Mouse (Mus musculus) right cerebral cortex, postnatal 14 days (tissue): Measurements from ENCODE around the gene Anpep.

Experiments
- DNase-seq: peaks from one replicate; pipeline ENCODE4 v3.0.0; 2022

Anpep gene

GRCm38 (mm10) chr7:79866294-79867000, 5.6 kb upstream of the Anpep start:
- no peak for DNase-seq

- no peak for DNase-seq
Measured at GRCm38 (mm10) chr7:79861794-79862193, 935 bp upstream of the Anpep start.

DNA sequence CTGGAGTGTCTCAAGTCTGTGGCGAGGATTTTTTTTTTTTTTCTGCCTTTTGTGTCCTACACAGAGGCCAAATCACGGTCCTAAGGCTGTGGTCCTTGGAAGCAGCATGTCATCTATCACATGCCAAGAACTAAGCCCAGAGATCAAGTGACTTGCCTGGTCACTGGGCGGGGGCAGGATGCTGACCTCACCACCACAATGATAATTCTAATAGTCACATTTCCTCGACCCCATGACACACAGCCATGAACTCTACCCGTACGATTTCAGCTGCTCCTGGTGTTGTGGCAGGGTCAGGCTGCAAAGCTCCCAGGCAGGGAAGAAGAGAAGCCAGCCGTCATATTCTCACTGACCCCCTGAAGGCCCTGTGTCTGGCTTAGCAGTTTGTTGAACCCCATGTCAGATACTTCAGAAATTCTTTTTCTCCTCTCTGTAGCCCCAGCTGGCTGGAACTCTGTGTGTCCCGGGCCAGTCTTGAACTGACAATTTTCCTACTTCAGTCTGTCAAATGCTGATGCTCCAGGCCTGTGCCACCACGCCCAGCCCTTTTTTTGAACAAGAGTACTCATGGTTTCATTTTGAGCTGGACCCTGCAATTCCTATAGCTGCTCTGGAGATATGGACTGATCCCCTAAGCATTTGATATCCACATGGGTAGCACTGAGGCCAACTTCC, 1.8 kb downstream of the Anpep start:
- no peak for DNase-seq

DNA sequence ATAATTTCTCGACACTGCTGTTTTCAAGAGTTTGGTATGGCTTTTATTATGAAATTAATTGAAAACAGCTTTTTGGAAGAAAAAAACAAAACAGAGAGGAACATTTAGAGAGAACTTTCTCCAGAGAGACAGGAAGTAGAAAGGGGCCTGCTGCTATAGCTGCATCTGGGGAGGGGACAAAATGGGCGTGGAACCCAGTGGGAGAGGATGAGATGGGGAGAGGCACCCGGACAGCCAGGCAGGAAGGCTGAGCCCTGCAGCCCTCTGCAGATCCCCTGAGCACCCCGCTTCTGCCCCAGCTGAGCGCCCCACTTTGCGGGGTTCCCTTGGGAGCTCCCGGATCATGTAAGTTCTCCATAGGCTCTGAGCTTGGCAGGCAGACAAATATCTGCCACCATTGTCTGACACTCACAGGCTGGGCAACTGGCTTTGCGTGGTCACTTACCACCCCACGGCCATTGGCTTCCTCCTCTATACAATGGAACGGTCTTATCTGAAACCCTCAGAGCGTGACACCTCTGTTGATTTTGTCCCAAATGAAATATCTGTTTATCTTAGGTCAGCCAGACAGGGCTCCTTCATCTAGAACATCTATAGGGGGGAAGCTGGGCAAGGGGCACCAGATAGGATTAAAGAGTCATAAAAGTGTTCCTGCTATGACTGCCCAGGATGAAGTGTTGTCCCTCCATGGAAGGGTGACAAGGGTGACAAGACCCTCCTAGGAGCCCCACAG, 2.5 kb downstream of the Anpep start:
- no peak for DNase-seq

DNA sequence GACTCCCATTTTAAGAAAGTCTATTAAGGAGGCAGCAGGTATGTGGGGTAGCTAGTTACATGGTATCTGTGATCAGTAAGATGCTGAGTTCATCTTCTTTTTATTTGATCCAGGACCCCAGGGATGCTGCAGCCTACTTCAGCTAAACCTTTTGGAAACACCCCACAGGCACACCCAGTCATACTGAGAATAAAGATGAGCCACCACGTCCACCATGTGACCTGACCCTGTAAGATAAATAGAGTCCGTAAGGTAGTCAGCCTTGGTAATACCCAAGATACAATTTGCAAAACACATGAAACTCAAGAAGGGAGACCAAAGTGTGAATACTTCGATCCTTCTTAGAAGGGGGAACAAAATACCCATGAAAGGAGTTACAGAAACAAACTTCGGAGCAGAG, 4.6 kb downstream of the Anpep start:
- DNase-seq = no peak

GRCm38 (mm10) chr7:79847456-79848451, 13.1 kb downstream of the Anpep start:
- no peak for DNase-seq

- no peak for DNase-seq
Measured at GRCm38 (mm10) chr7:79846342-79846741, 14.5 kb downstream of the Anpep start.

- no peak for DNase-seq
Measured at GRCm38 (mm10) chr7:79844090-79844802, 16.6 kb downstream of the Anpep start.

GRCm38 (mm10) chr7:79842163-79842562, 18.7 kb downstream of the Anpep start:
- no peak for DNase-seq

- DNase-seq = no peak
Measured at GRCm38 (mm10) chr7:79837247-79837646, 23.6 kb downstream of the Anpep start.

DNA sequence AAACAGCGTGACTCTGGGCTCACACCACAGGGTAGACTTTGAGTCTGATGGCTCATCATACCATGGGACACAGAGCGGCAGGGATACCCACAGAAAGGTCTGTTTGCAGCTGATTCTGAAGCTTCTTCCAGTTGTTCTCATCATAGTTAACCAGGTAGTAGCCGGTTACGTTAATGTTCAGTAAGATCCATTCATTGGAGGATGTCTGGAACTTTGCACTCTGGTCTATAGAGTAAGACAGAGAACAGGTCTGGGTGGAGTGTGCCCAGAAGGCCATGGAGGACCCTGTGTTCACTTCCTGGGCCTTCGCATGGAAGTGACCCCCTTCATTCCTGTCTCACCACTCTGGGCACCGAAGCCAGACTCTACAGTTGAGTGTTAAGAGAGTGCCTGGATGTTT, 25.7 kb downstream of the Anpep start:
- no peak for DNase-seq

- DNase-seq = no peak
Measured at GRCm38 (mm10) chr7:79832980-79833379, 27.9 kb downstream of the Anpep start.

GRCm38 (mm10) chr7:79831585-79831984, 29.3 kb downstream of the Anpep start:
- no peak for DNase-seq

- DNase-seq = no peak
Measured at GRCm38 (mm10) chr7:79831145-79831544, 29.7 kb downstream of the Anpep start.

- DNase-seq = no peak
Measured at GRCm38 (mm10) chr7:79828341-79828740, 32.5 kb downstream of the Anpep start.

GRCm38 (mm10) chr7:79822092-79822695, 38.7 kb downstream of the Anpep start:
- no peak for DNase-seq

DNA sequence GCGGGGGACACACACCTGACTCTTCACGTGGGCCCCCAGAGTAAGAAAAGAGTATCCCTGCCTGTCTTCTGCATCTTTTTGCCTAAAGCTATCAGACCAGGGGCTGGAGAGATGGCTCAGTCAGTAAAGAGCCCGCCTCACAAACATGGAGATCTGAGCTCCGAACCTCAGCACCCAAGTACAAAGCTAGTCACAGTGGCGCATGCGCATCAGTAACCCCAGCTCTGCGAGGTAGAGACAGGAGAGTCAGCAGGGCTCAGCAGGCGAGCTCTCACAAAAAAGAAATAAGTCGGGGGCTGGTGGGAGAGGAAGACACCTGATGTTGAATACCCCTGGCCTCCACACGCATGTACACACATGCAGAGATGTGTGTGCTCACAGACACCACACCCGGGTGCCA, 40.9 kb downstream of the Anpep start:
- no peak for DNase-seq

DNA sequence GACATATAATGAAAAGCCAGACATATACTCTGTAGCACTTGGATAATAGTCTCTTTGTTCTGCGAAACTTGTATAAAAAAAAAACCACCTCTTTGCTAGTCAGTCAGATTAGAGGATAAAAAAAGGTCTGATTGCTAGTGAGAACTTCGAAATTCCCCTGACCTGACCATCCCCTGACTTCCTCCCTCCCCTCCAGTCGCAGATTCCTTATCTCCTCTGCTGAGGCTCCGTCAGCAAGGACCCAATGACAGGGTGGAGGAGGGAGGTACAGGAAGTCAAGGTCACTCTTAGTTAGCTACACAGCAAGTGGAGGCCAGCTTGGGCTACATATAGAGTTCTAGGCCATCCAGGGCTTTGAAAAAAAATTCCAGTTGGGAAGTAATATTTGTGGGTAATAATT, 41.3 kb downstream of the Anpep start:
- no peak for DNase-seq

DNA sequence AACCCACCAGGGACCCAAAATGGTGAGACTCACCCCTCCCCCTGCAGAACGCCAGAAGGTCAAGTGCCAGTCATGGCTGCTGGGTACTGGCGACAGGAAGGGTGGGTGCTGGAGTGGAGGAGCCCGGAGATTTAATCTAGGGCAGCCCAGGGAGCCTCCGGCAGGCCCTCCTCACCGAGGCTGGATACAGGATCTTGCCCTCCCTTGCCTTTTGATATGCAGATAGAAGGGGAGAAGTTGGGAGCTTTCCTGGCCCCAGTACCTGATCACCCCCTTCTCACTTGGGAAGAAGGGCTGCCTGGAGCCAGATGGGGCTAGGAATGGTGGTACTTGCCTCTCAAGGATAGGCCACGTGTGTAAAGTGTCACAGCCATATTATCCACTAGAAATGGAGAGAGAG, 42.5 kb downstream of the Anpep start:
- DNase-seq = no peak

- DNase-seq = no peak
Measured at GRCm38 (mm10) chr7:79813409-79813808, 47.5 kb downstream of the Anpep start.
